Mouse (Mus musculus): ENCODE measurements around the gene Gm9803. TPM values are rescaled to one million over a fixed set of nuclear protein-coding genes. Genes with fewer than 3 reads are reported as not detected.

The Gm9803 gene
- polyA plus RNA-seq, 1 experiment from 2014 or later: 21.1 TPM

GRCm38 (mm10) chr10:43488258-43488657 lies 35.6 kb upstream of the Gm9803 start:
- no peaks in the 10 kb centered on the region for H3K27me3 ChIP-seq (replicated peaks; ENCODE audit: insufficient read depth, low read length)
- H3K9ac ChIP-seq (replicated peaks; ENCODE audit: low read depth): no peak overlapping the region
- H3K4me2 ChIP-seq (replicated peaks; ENCODE audit: low read depth, low read length): no peak overlapping the region
- 68% methylated on average over 4 of the region's 4 CpGs for WGBS
- 0 out of 2 replicates have a peak, but pooled peaks cover 2% of the 10 kb centered on the region for H3K4me1 ChIP-seq (ENCODE audit: insufficient read depth, low read depth, low read length)
- DNase-seq (ENCODE audit: low spot score): no peak
- no peak overlapping the region for H3K4me3 ChIP-seq (ENCODE audit: low read depth, low read length)
- no peaks in the 10 kb centered on the region for H3K9me3 ChIP-seq (ENCODE audit: low read length)
- no peak for ATAC-seq
- TF ChIP-seq EP300 (IDR thresholded peaks at IDR 0.05) (no peak), CTCF (IDR thresholded peaks at IDR 0.05) (no peak)
- H3K36me3 ChIP-seq (ENCODE audit: insufficient read depth, low read length): no peaks in the 10 kb centered on the region
- H3K27ac ChIP-seq (ENCODE audit: low read length): no peak overlapping the region

GRCm38 (mm10) chr10:43489139-43489538 lies 34.7 kb upstream of the Gm9803 start:
- Histone ChIP-seq H3K27me3 (replicated peaks; ENCODE audit: insufficient read depth, low read length) (no peaks in the 10 kb centered on the region), H3K27ac (ENCODE audit: low read length) (no peak overlapping the region), H3K36me3 (ENCODE audit: insufficient read depth, low read length) (no peaks in the 10 kb centered on the region), H3K4me2 (replicated peaks; ENCODE audit: low read depth, low read length) (no peak overlapping the region), H3K9ac (replicated peaks; ENCODE audit: low read depth) (no peak overlapping the region), H3K4me1 (ENCODE audit: insufficient read depth, low read depth, low read length) (no peaks in the 10 kb centered on the region), H3K9me3 (ENCODE audit: low read length) (no peaks in the 10 kb centered on the region), H3K4me3 (ENCODE audit: low read depth, low read length) (no peak overlapping the region)
- ATAC-seq: no peak
- 74% methylated on average over 7 of the region's 7 CpGs for WGBS
- TF ChIP-seq CTCF (IDR thresholded peaks at IDR 0.05) (no peak), EP300 (IDR thresholded peaks at IDR 0.05) (no peak)
- DNase-seq (ENCODE audit: low spot score): no peak

GRCm38 (mm10) chr10:43489550-43489949 lies 34.3 kb upstream of the Gm9803 start:
- DNase-seq (ENCODE audit: low spot score) (peak; percentile 39), ATAC-seq (peak; percentile 82)
- H3K4me3 ChIP-seq (ENCODE audit: low read depth, low read length): no peak overlapping the region
- no peaks in the 10 kb centered on the region for H3K4me1 ChIP-seq (ENCODE audit: insufficient read depth, low read depth, low read length)
- no peak for TF ChIP-seq EP300 (IDR thresholded peaks at IDR 0.05)
- TF ChIP-seq CTCF (IDR thresholded peaks at IDR 0.05): no peak
- no peaks in the 10 kb centered on the region for H3K9me3 ChIP-seq (ENCODE audit: low read length)
- 0 out of 2 replicates have a peak overlapping the region, but pooled peaks have one; percentile 16 for H3K27ac ChIP-seq (ENCODE audit: low read length)
- no peaks in the 10 kb centered on the region for H3K27me3 ChIP-seq (replicated peaks; ENCODE audit: insufficient read depth, low read length)
- H3K4me2 ChIP-seq (replicated peaks; ENCODE audit: low read depth, low read length): no peak overlapping the region
- 31% methylated on average over 6 of the region's 6 CpGs for WGBS
- no peaks in the 10 kb centered on the region for H3K36me3 ChIP-seq (ENCODE audit: insufficient read depth, low read length)
- H3K9ac ChIP-seq (replicated peaks; ENCODE audit: low read depth): no peak overlapping the region

GRCm38 (mm10) chr10:43490034-43490433 lies 33.9 kb upstream of the Gm9803 start:
- H3K27ac ChIP-seq (ENCODE audit: low read length): 0 out of 2 replicates have a peak overlapping the region, but pooled peaks have one; percentile 16
- ATAC-seq: peak; percentile 59
- H3K27me3 ChIP-seq (replicated peaks; ENCODE audit: insufficient read depth, low read length): no peaks in the 10 kb centered on the region
- H3K4me3 ChIP-seq (ENCODE audit: low read depth, low read length): no peak overlapping the region
- peak; percentile 14 for DNase-seq (ENCODE audit: low spot score)
- TF ChIP-seq CTCF (IDR thresholded peaks at IDR 0.05) (no peak), EP300 (IDR thresholded peaks at IDR 0.05) (no peak)
- H3K9me3 ChIP-seq (ENCODE audit: low read length): no peaks in the 10 kb centered on the region
- no peak overlapping the region for H3K4me2 ChIP-seq (replicated peaks; ENCODE audit: low read depth, low read length)
- peaks cover 2% of the 10 kb centered on the region; the same call in 1 of the 2 replicates for H3K36me3 ChIP-seq (ENCODE audit: insufficient read depth, low read length)
- 46% methylated on average over 8 of the region's 8 CpGs for WGBS
- no peak overlapping the region for H3K9ac ChIP-seq (replicated peaks; ENCODE audit: low read depth)
- no peaks in the 10 kb centered on the region for H3K4me1 ChIP-seq (ENCODE audit: insufficient read depth, low read depth, low read length)

- 76% methylated on average over 5 of the region's 5 CpGs for WGBS
- H3K9ac ChIP-seq (replicated peaks; ENCODE audit: low read depth): no peak overlapping the region
- H3K4me3 ChIP-seq (ENCODE audit: low read depth, low read length): no peak overlapping the region
- TF ChIP-seq CTCF (IDR thresholded peaks at IDR 0.05): no peak
- TF ChIP-seq EP300 (IDR thresholded peaks at IDR 0.05): no peak
- no peak overlapping the region for H3K27ac ChIP-seq (ENCODE audit: low read length)
- no peaks in the 10 kb centered on the region for H3K4me1 ChIP-seq (ENCODE audit: insufficient read depth, low read depth, low read length)
- DNase-seq (ENCODE audit: low spot score) (no peak), ATAC-seq (no peak)
- no peak overlapping the region for H3K4me2 ChIP-seq (replicated peaks; ENCODE audit: low read depth, low read length)
- H3K9me3 ChIP-seq (ENCODE audit: low read length): no peaks in the 10 kb centered on the region
- H3K27me3 ChIP-seq (replicated peaks; ENCODE audit: insufficient read depth, low read length): no peaks in the 10 kb centered on the region
- peaks cover 4% of the 10 kb centered on the region; the same call in 1 of the 2 replicates for H3K36me3 ChIP-seq (ENCODE audit: insufficient read depth, low read length)
Measured at GRCm38 (mm10) chr10:43490846-43491245, 33.0 kb upstream of the Gm9803 start.

GRCm38 (mm10) chr10:43502599-43502998 lies 21.3 kb upstream of the Gm9803 start:
- Histone ChIP-seq H3K9ac (replicated peaks; ENCODE audit: low read depth) (no peak overlapping the region), H3K27me3 (replicated peaks; ENCODE audit: insufficient read depth, low read length) (no peaks in the 10 kb centered on the region), H3K4me1 (ENCODE audit: insufficient read depth, low read depth, low read length) (no peaks in the 10 kb centered on the region), H3K9me3 (ENCODE audit: low read length) (no peaks in the 10 kb centered on the region), H3K4me2 (replicated peaks; ENCODE audit: low read depth, low read length) (no peak overlapping the region), H3K36me3 (ENCODE audit: insufficient read depth, low read length) (peaks cover 8% of the 10 kb centered on the region; the same call in 1 of the 2 replicates), H3K27ac (ENCODE audit: low read length) (no peak overlapping the region), H3K4me3 (ENCODE audit: low read depth, low read length) (no peak overlapping the region)
- no peak for TF ChIP-seq EP300 (IDR thresholded peaks at IDR 0.05)
- no peak for TF ChIP-seq CTCF (IDR thresholded peaks at IDR 0.05)
- DNase-seq (ENCODE audit: low spot score): no peak
- no peak for ATAC-seq
- WGBS: 90% methylated on average over 4 of the region's 4 CpGs

- H3K4me3 ChIP-seq (ENCODE audit: low read depth, low read length): no peak overlapping the region
- H3K9ac ChIP-seq (replicated peaks; ENCODE audit: low read depth): no peak overlapping the region
- ATAC-seq: no peak
- DNase-seq (ENCODE audit: low spot score): no peak
- no peak overlapping the region for H3K4me2 ChIP-seq (replicated peaks; ENCODE audit: low read depth, low read length)
- H3K27ac ChIP-seq (ENCODE audit: low read length): no peak overlapping the region
- no peak for TF ChIP-seq EP300 (IDR thresholded peaks at IDR 0.05)
- TF ChIP-seq CTCF (IDR thresholded peaks at IDR 0.05): no peak
- H3K9me3 ChIP-seq (ENCODE audit: low read length): no peaks in the 10 kb centered on the region
- H3K27me3 ChIP-seq (replicated peaks; ENCODE audit: insufficient read depth, low read length): no peaks in the 10 kb centered on the region
- peaks cover 2% of the 10 kb centered on the region; the same call in 1 of the 2 replicates for H3K36me3 ChIP-seq (ENCODE audit: insufficient read depth, low read length)
- no peaks in the 10 kb centered on the region for H3K4me1 ChIP-seq (ENCODE audit: insufficient read depth, low read depth, low read length)
- WGBS: 43% methylated on average over 1 of the region's 1 CpGs
Measured at GRCm38 (mm10) chr10:43504291-43504690, 19.6 kb upstream of the Gm9803 start.

Data from lung, postnatal 0 days (tissue).